Mouse (Mus musculus): ENCODE results near the gene Ube2r2.

DNA sequence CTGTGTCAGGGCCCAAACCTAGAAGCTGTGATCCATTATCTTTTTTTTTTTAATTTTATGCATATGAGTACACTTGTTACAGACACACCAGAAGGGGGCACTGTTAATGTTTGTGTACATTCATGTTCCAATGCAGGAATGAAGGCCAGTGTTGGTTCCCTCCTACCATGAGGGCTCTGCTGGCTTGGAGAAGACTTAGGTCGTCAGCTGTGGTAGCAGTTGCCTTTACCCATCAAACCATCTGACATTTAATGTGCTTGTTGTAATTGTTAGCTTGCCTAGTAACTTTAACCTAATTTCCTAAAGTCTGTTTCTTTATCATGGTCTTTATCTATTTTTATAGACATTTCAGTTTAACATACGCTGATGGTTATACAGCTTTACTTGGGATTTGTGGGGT lies 35.4 kb downstream of the Ube2r2 start:
- no peak for TF ChIP-seq POLR2A (IDR thresholded peaks at IDR 0.05; ENCODE audit: low read depth, low read length)
- no peak for TF ChIP-seq CTCF (IDR thresholded peaks at IDR 0.05; ENCODE audit: borderline replicate concordance, insufficient read depth, low read length)
